Mouse (Mus musculus) ES-E14 (cell line): ENCODE data around the gene Macf1. TPM values are rescaled to one million over a fixed set of nuclear protein-coding genes. Genes with fewer than 3 reads are reported as not detected.
"Not testable (repeated sequence)": the region's sequence is repeated elsewhere in the genome, so short reads cannot be mapped to it uniquely, and the experiment has no call there.

Experiments used
- DNase-seq: peaks from one replicate; pipeline ENCODE4 v3.0.0-alpha.2; 2013; ENCODE audit warnings: low read depth, low spot score
- H3K27ac ChIP-seq: 2 replicates; pipeline ENCODE4 v1.5.1; 2012; ENCODE audit warnings: low read depth, mild to moderate bottlenecking, low read length, moderate library complexity, mixed read lengths; ENCODE audit not compliant: poor library complexity, insufficient read depth, severe bottlenecking
- H3K36me3 ChIP-seq: 2 replicates; pipeline ENCODE4 v1.6.1; 2012; ENCODE audit warnings: mild to moderate bottlenecking, low read length, moderate library complexity, mixed read lengths; ENCODE audit not compliant: control insufficient read depth, poor library complexity, insufficient read depth, severe bottlenecking
- H3K4me1 ChIP-seq, 2 experiments: fragments of 150-350 bp in 1 of 2; sonication (generic) in 1 of 2; 2 replicates each; pipeline ENCODE4 v1.6.1; 2012; ENCODE audit warnings: low read length in 2 of 2, mild to moderate bottlenecking in 1 of 2, mixed read lengths in 1 of 2; ENCODE audit not compliant: control insufficient read depth in 2 of 2, insufficient read depth in 2 of 2, poor library complexity in 1 of 2
- H3K4me3 ChIP-seq, 2 experiments: fragments of 150-350 bp in 1 of 2; sonication (generic) in 1 of 2; 2 replicates each; pipeline ENCODE4 v1.5.1; 2012; ENCODE audit warnings: low read length in 2 of 2, low read depth in 1 of 2, mild to moderate bottlenecking in 1 of 2, mixed read lengths in 1 of 2; ENCODE audit not compliant: insufficient read depth in 1 of 2, poor library complexity in 1 of 2, severe bottlenecking in 1 of 2
- H3K9ac ChIP-seq: 2 replicates; pipeline ENCODE4 v1.6.1; 2012; ENCODE audit warnings: low read depth, mild to moderate bottlenecking, low read length, mixed read lengths; ENCODE audit not compliant: poor library complexity, insufficient read depth, severe bottlenecking
- H3K9me3 ChIP-seq: fragments of 150-350 bp; sonication (generic); 2 replicates; pipeline ENCODE4 v1.6.1; 2012; ENCODE audit warnings: low read depth, mild to moderate bottlenecking, low read length; ENCODE audit not compliant: control insufficient read depth, insufficient read depth
- CHD2 ChIP-seq: IDR thresholded peaks from 2 replicates; pipeline ENCODE4 v1.6.1; 2014; ENCODE audit warnings: mild to moderate bottlenecking, low read depth, low read length, inconsistent platforms
- HCFC1 ChIP-seq: IDR thresholded peaks from 2 replicates; pipeline ENCODE4 v1.6.1; 2012; ENCODE audit warnings: low read length, inconsistent platforms, borderline replicate concordance; ENCODE audit not compliant: insufficient read depth
- MAFK ChIP-seq: IDR thresholded peaks from 2 replicates; pipeline ENCODE4 v1.6.1; 2014; ENCODE audit warnings: mild to moderate bottlenecking, low read depth, low read length, inconsistent platforms; ENCODE audit not compliant: insufficient read depth
- ZC3H11A ChIP-seq: IDR thresholded peaks from 2 replicates; pipeline ENCODE4 v1.6.1; 2012; ENCODE audit warnings: low read depth, mild to moderate bottlenecking, inconsistent platforms, low read length, borderline replicate concordance
- ZNF384 ChIP-seq: IDR thresholded peaks from 2 replicates; pipeline ENCODE4 v1.6.1; 2012; ENCODE audit warnings: low read depth, low read length, inconsistent platforms
- in situ Hi-C, 2 experiments: fragments of 600-800 bp; cut with MboI; formaldehyde crosslinking; loops; one replicate each; pipeline ENCODE4 v1.15.1; 2025; ENCODE audit warnings: low sequenced_read_pairs in 2 of 2, inconsistent platforms in 1 of 2; ENCODE audit not compliant: unreplicated experiment in 2 of 2
- total RNA-seq: library from RNA; depleted of rRNA; stranded (reverse); fragments of 300-350 nt; gene quantifications from 2 replicates; pipeline ENCODE4 v1.2.3, GENCODE M21; 2012

Gene Macf1
- total RNA-seq, 1 experiment: 277 TPM

DNA sequence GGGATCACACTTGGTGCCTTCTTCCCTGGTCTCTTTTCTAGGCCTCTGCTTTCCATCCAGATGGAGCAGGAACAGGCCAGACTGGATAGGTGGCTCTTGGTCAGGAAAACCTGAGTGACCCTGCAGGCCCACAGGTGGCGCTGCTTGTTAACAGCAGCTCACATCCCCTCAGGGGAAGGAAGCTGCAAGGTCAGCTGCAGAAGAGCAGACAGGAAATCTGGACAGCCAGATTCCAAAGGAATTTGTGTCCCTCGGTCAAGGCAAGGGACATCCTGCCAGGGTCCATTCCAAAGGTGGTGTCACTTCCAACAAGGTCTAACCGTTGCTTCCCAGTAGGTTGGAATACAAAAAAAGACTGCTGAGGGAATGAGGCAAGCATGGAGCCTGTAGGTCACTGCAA, 50.8 kb downstream of the Macf1 start:
- no peaks in the 10 kb centered on the region for H3K9me3 ChIP-seq
- peak overlapping the region; percentile 73 for H3K27ac ChIP-seq
- H3K4me1 ChIP-seq: peaks cover 27 to 37% of the 10 kb centered on the region in 2 experiments
- no peak overlapping the region; the same call in 1 of the 2 replicates for H3K9ac ChIP-seq
- no peak overlapping the region; a peak in 1 of 4 replicates for H3K4me3 ChIP-seq
- in situ Hi-C loops: no loop called here
- no peak for DNase-seq
- no peaks in the 10 kb centered on the region for H3K36me3 ChIP-seq
- TF ChIP-seq MAFK: no peak
- TF ChIP-seq ZNF384: no peak
- TF ChIP-seq HCFC1: no peak
- no peak for TF ChIP-seq ZC3H11A
- TF ChIP-seq CHD2: no peak

DNA sequence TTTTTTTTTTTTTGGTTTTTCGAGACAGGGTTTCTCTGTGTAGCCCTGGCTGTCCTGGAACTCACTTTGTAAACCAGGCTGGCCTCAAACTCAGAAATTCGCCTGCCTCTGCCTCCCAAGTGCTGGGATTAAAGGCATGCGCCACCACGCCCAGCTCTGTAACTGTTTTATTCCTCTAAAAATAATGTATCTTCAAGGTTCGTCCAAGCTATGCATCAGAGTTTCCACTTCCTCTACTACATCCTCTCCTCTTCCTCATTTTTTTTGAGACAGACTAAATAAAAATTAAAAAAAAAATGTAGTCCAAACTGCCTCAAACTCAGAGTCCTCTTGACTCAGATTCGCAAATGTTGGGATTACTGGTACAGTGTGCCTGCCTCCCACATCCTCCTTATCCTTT, 52.0 kb downstream of the Macf1 start:
- in situ Hi-C loops, H3K9me3 ChIP-seq, DNase-seq, H3K4me3 ChIP-seq, H3K9ac ChIP-seq, H3K36me3 ChIP-seq: not testable (repeated sequence)
- Histone ChIP-seq H3K4me1 (peaks cover 26 to 45% of the 10 kb centered on the region in 2 experiments), H3K27ac (peak overlapping the region; percentile 73; the same call in 1 of the 2 replicates)
- 0 out of 2 replicates have a peak, but pooled peaks have one; percentile 2 for TF ChIP-seq ZNF384

DNA sequence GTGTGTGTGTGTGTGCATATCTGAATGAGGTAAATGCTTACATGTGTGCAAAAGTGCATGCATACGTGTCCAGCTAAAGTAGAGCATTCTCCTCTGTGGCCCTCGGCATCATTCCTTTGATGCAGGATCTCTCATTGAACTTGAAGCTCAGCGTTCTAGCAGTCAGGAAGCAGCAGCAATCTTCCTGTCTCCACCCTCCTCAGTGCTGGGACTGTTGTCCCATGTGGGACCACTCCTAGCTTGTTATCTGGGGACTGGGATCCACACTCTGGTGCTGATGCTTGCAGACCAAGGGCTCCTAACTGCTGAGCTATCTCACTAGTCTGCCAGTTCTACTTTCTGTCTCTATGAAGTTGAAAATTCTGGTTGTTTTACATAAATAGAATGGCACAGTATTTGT, 52.5 kb downstream of the Macf1 start:
- no peak overlapping the region for H3K9ac ChIP-seq
- peak overlapping the region; percentile 7; the same call in 1 of the 2 replicates for H3K27ac ChIP-seq
- in situ Hi-C loops: no loop called here
- TF ChIP-seq MAFK (no peak), HCFC1 (no peak), ZC3H11A (no peak), ZNF384 (0 out of 2 replicates have a peak, but pooled peaks have one; percentile 53), CHD2 (no peak)
- H3K36me3 ChIP-seq: no peaks in the 10 kb centered on the region
- H3K9me3 ChIP-seq: no peaks in the 10 kb centered on the region
- H3K4me1 ChIP-seq: peaks cover 27 to 46% of the 10 kb centered on the region in 2 experiments
- DNase-seq: no peak
- no peak overlapping the region for H3K4me3 ChIP-seq

DNA sequence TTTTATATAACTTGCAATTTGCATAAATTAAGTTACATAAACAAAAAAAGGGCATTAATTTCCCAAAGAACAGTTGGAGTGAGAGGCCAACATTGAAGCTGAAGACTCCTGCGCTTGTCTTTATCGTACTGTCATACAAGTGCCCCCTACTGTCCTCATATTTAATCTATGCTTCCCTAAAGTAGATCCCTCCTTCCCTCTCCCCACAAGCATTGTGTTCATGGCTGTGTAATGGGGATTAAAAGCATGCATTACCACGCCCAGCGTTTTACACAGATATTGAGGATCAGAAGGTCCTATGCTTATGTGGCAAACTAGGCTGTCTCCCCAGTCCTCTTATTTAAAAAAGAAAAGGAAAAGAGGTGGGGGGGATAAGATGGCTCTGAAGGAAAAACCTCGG, 56.5 kb downstream of the Macf1 start:
- no peak for TF ChIP-seq CHD2
- TF ChIP-seq MAFK: no peak
- TF ChIP-seq HCFC1: no peak
- TF ChIP-seq ZC3H11A: no peak
- no peak for TF ChIP-seq ZNF384

DNA sequence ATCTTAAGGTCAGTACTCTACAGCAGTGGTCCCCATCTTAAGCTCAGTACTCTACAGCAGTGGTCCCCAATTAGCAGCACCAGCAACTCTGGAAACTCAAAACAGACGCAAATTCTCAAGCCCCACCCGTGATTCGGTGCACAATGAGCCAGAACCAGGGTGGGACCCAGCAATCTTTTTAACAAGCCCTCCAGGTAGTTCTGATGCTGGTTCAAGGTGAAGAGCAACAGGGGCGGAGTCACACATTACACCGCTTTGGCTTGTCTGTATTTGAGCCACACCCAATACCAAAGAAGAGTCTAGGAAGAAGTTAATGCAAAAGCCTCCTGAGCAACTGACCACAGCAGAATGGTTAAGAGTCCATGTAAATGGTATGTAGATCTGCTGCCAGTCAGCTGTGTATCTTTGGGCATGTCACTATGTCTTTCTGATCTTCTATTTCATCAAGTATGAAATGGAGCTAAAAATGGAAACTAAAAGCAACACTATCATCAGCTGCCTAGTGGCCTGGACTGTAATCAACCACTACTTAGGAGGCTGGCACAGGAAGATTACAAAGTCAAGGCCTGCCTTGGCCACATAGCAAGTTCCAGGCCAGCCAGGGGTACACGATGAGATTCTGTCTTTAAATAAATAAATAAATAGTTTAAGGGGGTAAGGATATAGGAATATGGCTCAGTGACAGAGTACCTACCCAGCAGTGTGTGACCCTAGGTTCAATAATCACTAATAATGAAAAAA, 58.7 kb downstream of the Macf1 start:
- DNase-seq: peak; percentile 73
- TF ChIP-seq MAFK (no peak), CHD2 (no peak), HCFC1 (peak; percentile 30; the same call in 1 of the 2 replicates), ZC3H11A (no peak), ZNF384 (no peak)
- in situ Hi-C loops: no loop called here

More for the DNA sequence above, 56.5 kb downstream of the Macf1 start:
- in situ Hi-C loops: no loop called here
- Histone ChIP-seq H3K9ac (peak overlapping the region; percentile 38; the same call in 1 of the 2 replicates), H3K4me1 (peaks cover 26 to 55% of the 10 kb centered on the region in 2 experiments), H3K9me3 (no peaks in the 10 kb centered on the region), H3K4me3 (no peak overlapping the region), H3K27ac (peak overlapping the region; percentile 72; the same call in 1 of the 2 replicates), H3K36me3 (no peaks in the 10 kb centered on the region)
- no peak for DNase-seq

More for the DNA sequence above, 58.7 kb downstream of the Macf1 start:
- peaks cover 29 to 48% of the 10 kb centered on the region in 2 experiments for H3K4me1 ChIP-seq
- peak overlapping the region; percentile 27 to 28; a peak in 3 of 4 replicates for H3K4me3 ChIP-seq
- no peaks in the 10 kb centered on the region for H3K36me3 ChIP-seq
- peak overlapping the region; percentile 99 for H3K27ac ChIP-seq
- H3K9ac ChIP-seq: peak overlapping the region; percentile 24; the same call in 1 of the 2 replicates
- H3K9me3 ChIP-seq: no peaks in the 10 kb centered on the region
